Mouse (Mus musculus): ENCODE results near the gene Arhgap1. TPM values are rescaled to one million over a fixed set of nuclear protein-coding genes. Genes with fewer than 3 reads are reported as not detected.

Gene Arhgap1
- polyA plus RNA-seq, 1 experiment from 2014 or later = 125 TPM

DNA sequence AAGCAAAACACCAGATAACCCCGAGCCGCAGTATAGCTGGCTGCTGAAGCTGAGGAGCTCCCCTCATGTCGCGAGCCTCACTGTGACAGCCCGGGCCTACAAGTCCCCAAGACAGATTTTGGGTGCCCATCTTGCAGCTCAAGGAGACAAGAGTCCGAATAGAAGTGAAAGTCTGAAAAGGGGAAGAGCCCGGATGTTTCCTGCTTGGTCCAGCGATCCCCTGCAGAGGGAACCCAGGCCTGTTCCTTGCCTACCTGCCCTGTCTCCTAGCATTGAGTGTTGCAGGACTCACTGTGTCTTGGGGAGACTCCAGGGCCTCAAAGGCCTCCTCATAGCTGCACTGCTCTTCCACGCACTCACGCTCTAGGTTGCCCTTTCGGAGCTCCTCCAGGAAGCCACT is 14.2 kb upstream of the Arhgap1 start:
- H3K4me1 ChIP-seq (ENCODE audit: insufficient read depth) = no peaks in the 10 kb centered on the region
- H3K27ac ChIP-seq (ENCODE audit: low read depth) = no peak overlapping the region
- no peak overlapping the region for H3K9ac ChIP-seq
- no peak for TF ChIP-seq CTCF (IDR thresholded peaks at IDR 0.05; ENCODE audit: low read depth)
- no peaks in the 10 kb centered on the region for H3K36me3 ChIP-seq (ENCODE audit: insufficient read depth)
- DNase-seq (no peak), ATAC-seq (ENCODE audit: insufficient read depth) (no peak)
- no peaks in the 10 kb centered on the region for H3K9me3 ChIP-seq (ENCODE audit: low read depth, low read length)
- no peak overlapping the region for H3K4me2 ChIP-seq
- WGBS = 79% methylated on average over 11 of the region's 11 CpGs
- no peak overlapping the region for H3K4me3 ChIP-seq (ENCODE audit: low read depth, low read length)
- H3K27me3 ChIP-seq (ENCODE audit: insufficient read depth, low read length) = no peaks in the 10 kb centered on the region

DNA sequence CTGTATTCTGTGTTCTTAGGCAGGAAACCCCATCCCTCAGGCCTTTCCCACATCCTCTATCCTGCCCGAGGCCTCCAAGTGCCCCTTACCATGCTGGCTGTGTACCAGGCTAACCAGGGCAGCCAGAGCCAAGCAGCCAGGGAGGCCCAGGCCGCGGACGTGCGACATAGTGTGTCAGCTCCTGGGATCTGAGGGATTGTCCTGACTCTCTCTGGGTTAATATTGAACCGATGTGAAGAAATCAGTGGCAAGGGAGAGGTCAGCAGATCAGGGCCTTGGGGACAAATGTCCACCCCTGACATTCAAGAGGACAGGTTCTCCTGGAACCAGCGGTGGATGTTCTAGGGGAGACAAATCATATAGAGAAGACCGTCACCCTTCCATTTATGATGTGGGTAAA is 13.4 kb upstream of the Arhgap1 start, which contains the start of gene F2:
Gene F2 (minus strand): TSS at position 186 of the 400 bp plus-strand sequence.
- no peaks in the 10 kb centered on the region for H3K4me1 ChIP-seq (ENCODE audit: insufficient read depth)
- no peak for TF ChIP-seq CTCF (IDR thresholded peaks at IDR 0.05; ENCODE audit: low read depth)
- no peaks in the 10 kb centered on the region for H3K36me3 ChIP-seq (ENCODE audit: insufficient read depth)
- H3K27ac ChIP-seq (ENCODE audit: low read depth) = no peak within 1 kb of the TSS
- H3K4me2 ChIP-seq = no peak within 1 kb of the TSS
- no peaks in the 10 kb centered on the region for H3K9me3 ChIP-seq (ENCODE audit: low read depth, low read length)
- DNase-seq (no peak), ATAC-seq (ENCODE audit: insufficient read depth) (no peak)
- no peak within 1 kb of the TSS for H3K4me3 ChIP-seq (ENCODE audit: low read depth, low read length)
- no peaks in the 10 kb centered on the region for H3K27me3 ChIP-seq (ENCODE audit: insufficient read depth, low read length)
- H3K9ac ChIP-seq = no peak within 1 kb of the TSS
- WGBS = 76% methylated on average over 8 of the region's 8 CpGs

DNA sequence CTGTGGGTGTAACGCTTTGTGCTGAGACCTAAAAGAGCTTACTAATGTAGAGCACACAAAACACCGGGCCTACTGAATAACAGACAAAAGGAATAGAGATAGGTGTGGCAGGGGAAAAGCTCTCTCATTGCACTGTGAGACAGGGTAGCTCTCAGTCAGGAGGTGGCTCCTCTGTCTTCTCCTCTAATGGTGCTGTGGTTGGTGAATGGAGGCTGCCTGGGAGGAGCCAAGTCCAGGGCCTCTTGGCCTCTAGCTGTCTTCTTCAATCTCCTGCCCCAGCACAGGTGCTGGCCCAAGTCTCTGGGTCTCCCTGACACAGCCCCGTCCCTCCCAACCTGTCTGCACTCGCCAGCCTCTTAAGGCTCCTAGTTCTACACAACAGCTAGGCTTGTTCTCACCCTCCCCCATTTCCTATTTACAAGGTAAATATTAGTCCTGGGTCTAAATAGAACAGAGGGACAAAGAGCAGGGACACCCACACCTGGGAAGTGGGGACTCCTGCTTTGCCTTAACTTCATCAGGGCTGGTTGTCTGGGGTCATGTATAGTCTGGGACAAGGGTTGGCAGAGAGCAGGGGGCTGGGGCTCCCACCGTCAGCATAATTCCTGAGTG is 12.8 kb upstream of the Arhgap1 start:
- no peak overlapping the region for H3K9ac ChIP-seq
- WGBS = 62% methylated on average over 5 of the region's 5 CpGs
- H3K4me1 ChIP-seq (ENCODE audit: insufficient read depth) = no peaks in the 10 kb centered on the region
- TF ChIP-seq CTCF (IDR thresholded peaks at IDR 0.05; ENCODE audit: low read depth) = no peak
- ATAC-seq (ENCODE audit: insufficient read depth) = peak; percentile 62
- no peak overlapping the region for H3K4me3 ChIP-seq (ENCODE audit: low read depth, low read length)
- DNase-seq = no peak
- no peaks in the 10 kb centered on the region for H3K9me3 ChIP-seq (ENCODE audit: low read depth, low read length)
- H3K27me3 ChIP-seq (ENCODE audit: insufficient read depth, low read length) = no peaks in the 10 kb centered on the region
- no peak overlapping the region for H3K27ac ChIP-seq (ENCODE audit: low read depth)
- H3K36me3 ChIP-seq (ENCODE audit: insufficient read depth) = no peaks in the 10 kb centered on the region
- H3K4me2 ChIP-seq = no peak overlapping the region

DNA sequence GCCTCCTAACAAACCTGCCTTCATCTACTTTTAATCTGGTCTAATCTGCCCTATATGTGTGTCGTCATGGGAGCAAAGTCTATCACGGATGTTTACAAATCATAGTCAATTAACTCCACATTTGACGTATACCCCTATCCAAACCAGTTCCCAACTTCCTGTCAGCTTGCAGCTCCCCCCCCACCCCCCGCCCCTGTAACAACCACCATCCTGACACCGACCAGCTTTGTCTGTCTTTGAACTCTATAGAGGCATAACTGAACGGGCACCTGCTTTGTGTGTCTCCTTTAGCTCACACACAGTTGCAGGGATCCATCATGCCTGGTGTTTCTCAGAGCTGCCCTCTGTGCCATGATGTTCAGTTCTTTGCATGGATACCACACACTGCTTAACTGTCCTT is 10.7 kb upstream of the Arhgap1 start:
- H3K27ac ChIP-seq (ENCODE audit: low read depth) = no peak overlapping the region
- H3K9ac ChIP-seq = no peak overlapping the region
- no peak for TF ChIP-seq CTCF (IDR thresholded peaks at IDR 0.05; ENCODE audit: low read depth)
- 53% methylated on average over 6 of the region's 6 CpGs for WGBS
- H3K27me3 ChIP-seq (ENCODE audit: insufficient read depth, low read length) = no peaks in the 10 kb centered on the region
- H3K9me3 ChIP-seq (ENCODE audit: low read depth, low read length) = no peaks in the 10 kb centered on the region
- DNase-seq (no peak), ATAC-seq (ENCODE audit: insufficient read depth) (no peak)
- no peak overlapping the region for H3K4me3 ChIP-seq (ENCODE audit: low read depth, low read length)
- no peak overlapping the region for H3K4me2 ChIP-seq
- no peaks in the 10 kb centered on the region for H3K4me1 ChIP-seq (ENCODE audit: insufficient read depth)
- peaks cover 17% of the 10 kb centered on the region for H3K36me3 ChIP-seq (ENCODE audit: insufficient read depth)

DNA sequence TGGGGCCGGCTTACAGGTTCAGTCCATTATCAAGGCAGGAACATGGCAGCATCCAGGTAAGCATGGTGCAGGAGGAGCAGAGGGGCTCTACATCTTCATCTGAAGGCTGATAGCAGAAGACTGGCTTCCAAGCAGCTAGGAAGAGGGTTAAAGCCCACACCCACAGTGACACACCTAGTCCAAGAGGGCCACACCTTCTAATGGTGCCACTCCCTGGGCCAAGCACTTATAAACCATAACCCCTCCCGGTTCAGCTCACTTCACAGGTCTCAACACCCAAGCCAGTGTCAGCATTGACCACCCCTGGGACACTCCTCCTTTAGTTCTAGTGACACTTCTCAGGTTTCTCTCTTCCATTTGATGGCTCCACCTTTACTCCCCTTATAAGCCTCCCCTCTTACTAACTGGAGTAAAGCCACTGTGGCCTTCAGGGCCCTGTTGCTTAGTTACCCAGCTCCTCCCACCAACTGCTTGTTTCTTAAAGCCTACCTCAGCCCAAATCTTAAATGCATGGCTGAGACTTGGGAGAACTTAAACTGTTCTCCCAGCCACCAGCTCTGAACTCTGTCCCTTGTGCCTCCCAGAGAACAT is 6.7 kb upstream of the Arhgap1 start:
- no peak for TF ChIP-seq CTCF (IDR thresholded peaks at IDR 0.05; ENCODE audit: low read depth)
- 82% methylated on average over 2 of the region's 2 CpGs for WGBS
- Histone ChIP-seq H3K4me1 (ENCODE audit: insufficient read depth) (no peaks in the 10 kb centered on the region), H3K9me3 (ENCODE audit: low read depth, low read length) (no peaks in the 10 kb centered on the region), H3K36me3 (ENCODE audit: insufficient read depth) (peaks cover 57% of the 10 kb centered on the region), H3K4me2 (no peak overlapping the region), H3K27ac (ENCODE audit: low read depth) (no peak overlapping the region), H3K9ac (no peak overlapping the region), H3K4me3 (ENCODE audit: low read depth, low read length) (no peak overlapping the region), H3K27me3 (ENCODE audit: insufficient read depth, low read length) (no peaks in the 10 kb centered on the region)
- no peak for ATAC-seq (ENCODE audit: insufficient read depth)
- DNase-seq = no peak

DNA sequence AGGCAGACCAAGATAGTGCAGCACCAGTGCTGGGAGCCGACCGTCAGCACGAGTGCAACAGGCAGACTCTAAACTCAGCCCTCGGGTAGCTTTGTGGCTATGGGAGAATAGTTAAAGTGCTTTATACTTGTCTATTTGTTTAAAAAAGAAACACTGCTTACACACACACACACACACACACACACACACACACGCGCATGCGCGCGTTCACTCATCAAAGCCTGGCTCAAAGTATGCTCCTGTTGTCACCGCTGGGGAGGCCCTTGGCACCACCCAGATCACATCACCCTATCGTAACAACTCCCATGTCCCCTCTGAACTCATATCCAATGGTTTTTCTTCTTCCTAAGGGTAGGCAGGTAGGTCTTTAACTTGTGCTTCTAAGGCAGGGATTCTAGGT is 5.6 kb upstream of the Arhgap1 start:
- H3K4me1 ChIP-seq (ENCODE audit: insufficient read depth) = peaks cover 4% of the 10 kb centered on the region; the same call in 1 of the 2 replicates
- ATAC-seq (ENCODE audit: insufficient read depth) = no peak
- H3K9me3 ChIP-seq (ENCODE audit: low read depth, low read length) = no peaks in the 10 kb centered on the region
- no peak overlapping the region for H3K27ac ChIP-seq (ENCODE audit: low read depth)
- H3K4me2 ChIP-seq = no peak overlapping the region
- H3K9ac ChIP-seq = no peak overlapping the region
- no peak for DNase-seq
- TF ChIP-seq CTCF (IDR thresholded peaks at IDR 0.05; ENCODE audit: low read depth) = no peak
- 87% methylated on average over 11 of the region's 11 CpGs for WGBS
- H3K4me3 ChIP-seq (ENCODE audit: low read depth, low read length) = no peak overlapping the region
- H3K27me3 ChIP-seq (ENCODE audit: insufficient read depth, low read length) = no peaks in the 10 kb centered on the region
- peaks cover 58% of the 10 kb centered on the region for H3K36me3 ChIP-seq (ENCODE audit: insufficient read depth)

DNA sequence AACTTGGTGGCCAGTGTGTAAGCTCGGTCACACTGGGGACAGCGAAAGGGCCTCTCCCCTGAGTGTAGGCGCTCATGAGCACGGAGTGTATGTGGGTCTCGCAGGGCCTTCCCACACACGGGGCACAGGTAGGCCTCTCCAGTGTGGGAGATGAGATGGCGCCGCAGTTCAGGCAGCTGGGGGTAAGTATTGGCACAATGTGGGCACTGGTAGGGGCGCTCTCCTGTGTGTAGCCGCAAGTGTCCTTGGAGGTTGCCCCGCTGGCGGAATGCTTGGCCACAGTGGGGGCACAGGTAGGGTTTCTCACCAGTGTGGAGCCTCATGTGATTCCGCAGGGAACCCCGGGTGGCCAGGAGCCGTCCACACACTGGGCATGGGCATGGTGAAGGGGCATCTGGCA is 4.3 kb upstream of the Arhgap1 start:
- no peak for DNase-seq
- ATAC-seq (ENCODE audit: insufficient read depth) = no peak
- Histone ChIP-seq H3K36me3 (ENCODE audit: insufficient read depth) (peaks cover 58% of the 10 kb centered on the region), H3K4me3 (ENCODE audit: low read depth, low read length) (no peak overlapping the region), H3K9ac (no peak overlapping the region), H3K27ac (ENCODE audit: low read depth) (no peak overlapping the region), H3K4me1 (ENCODE audit: insufficient read depth) (peaks cover 4% of the 10 kb centered on the region; the same call in 1 of the 2 replicates), H3K9me3 (ENCODE audit: low read depth, low read length) (no peaks in the 10 kb centered on the region), H3K27me3 (ENCODE audit: insufficient read depth, low read length) (no peaks in the 10 kb centered on the region), H3K4me2 (no peak overlapping the region)
- no peak for TF ChIP-seq CTCF (IDR thresholded peaks at IDR 0.05; ENCODE audit: low read depth)
- WGBS = 95% methylated on average over 15 of the region's 15 CpGs
